10 mouse cellular contexts compared by ENCODE assay signal in the genomic region with DNA sequence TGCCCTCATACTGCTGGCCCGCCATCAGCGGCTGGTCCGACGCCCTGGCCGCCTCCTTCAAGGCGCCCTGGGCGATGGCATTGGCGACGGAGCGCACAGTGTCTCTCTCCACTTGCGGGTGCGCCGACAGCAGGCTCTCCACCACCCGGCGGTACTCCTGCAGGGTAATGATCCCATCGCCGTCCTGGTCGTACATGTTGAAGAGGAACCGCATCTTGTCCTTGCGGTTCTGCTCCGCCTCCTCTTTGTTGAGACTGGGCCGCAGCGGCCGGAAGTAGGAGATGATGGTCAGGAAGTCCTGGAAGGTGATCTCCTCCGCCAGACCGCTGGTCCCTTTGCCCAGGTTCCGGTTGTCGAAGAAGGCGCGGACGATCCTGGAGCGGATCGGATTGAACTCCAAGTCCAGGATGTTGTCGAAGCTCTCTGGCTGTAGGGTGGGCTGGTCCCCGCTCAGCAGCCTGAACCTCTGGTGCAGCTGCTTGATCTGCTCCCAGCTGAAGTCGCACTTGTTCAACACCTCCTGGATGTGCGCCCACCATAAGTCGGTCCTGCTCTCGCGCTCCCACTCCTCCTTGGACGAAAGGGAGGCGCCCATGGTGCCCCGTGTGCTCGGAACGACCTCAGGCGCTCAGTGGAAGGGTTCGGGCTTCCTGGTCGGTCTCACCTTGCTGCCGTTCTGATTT. TPM values are rescaled to one million over a fixed set of nuclear protein-coding genes. Genes with fewer than 3 reads are reported as not detected.
DNase-seq lines count a peak whose midpoint lies in the region; ATAC-seq and TF ChIP-seq lines count a peak whose summit lies in the region.
"Had no signal": no experiment of that assay in that cellular context is flagged by ENCODE, and none has a peak within 500 bp of the region (broad histone marks: within the 10 kb centered on the region; RNA-seq: fewer than 3 reads in every experiment).

A gene (minus strand): TSS at position 633 of the 683 bp plus-strand sequence.

- no peak within 1 kb of the TSS for H3K9ac ChIP-seq in hindbrain, embryonic 15.5 days
- H3K9ac ChIP-seq in hindbrain, embryonic 13.5 days = no peak within 1 kb of the TSS
- no peak within 1 kb of the TSS for H3K9ac ChIP-seq in liver, postnatal 0 days (replicated peaks)
- H3K9ac ChIP-seq in forebrain, postnatal 0 days = no peak within 1 kb of the TSS

- no peak within 1 kb of the TSS for H3K27ac ChIP-seq in hindbrain, embryonic 15.5 days (replicated peaks)
- no peak within 1 kb of the TSS for H3K27ac ChIP-seq in hindbrain, embryonic 13.5 days
- no peak within 1 kb of the TSS for H3K27ac ChIP-seq in liver, postnatal 0 days (ENCODE audit: low read depth)
- no peak within 1 kb of the TSS for H3K27ac ChIP-seq in forebrain, postnatal 0 days (ENCODE audit: low read depth, low read length)
- H3K27ac ChIP-seq: heart, adult 2 months had no signal

- TF ChIP-seq EP300 in liver, postnatal 0 days (IDR thresholded peaks at IDR 0.05; ENCODE audit: low read depth) = no peak

- DNase-seq in R1 (ENCODE audit: low read depth, low spot score) = peak; percentile 62
- DNase-seq in liver, postnatal 0 days = no peak
- DNase-seq in forebrain, postnatal 0 days = no peak
- no peak for DNase-seq in layer of hippocampus, postnatal 14 days (ENCODE audit: low spot score in 2 of 2)

- peak within 1 kb of the TSS; percentile 10; the same call in 1 of the 2 replicates for H3K4me3 ChIP-seq in hindbrain, embryonic 15.5 days
- H3K4me3 ChIP-seq in hindbrain, embryonic 13.5 days = no peak within 1 kb of the TSS
- no peak within 1 kb of the TSS for H3K4me3 ChIP-seq in liver, postnatal 0 days (ENCODE audit: low read depth, low read length)
- H3K4me3 ChIP-seq in forebrain, postnatal 0 days (ENCODE audit: low read depth, low read length) = no peak within 1 kb of the TSS
- H3K4me3 ChIP-seq: heart, adult 2 months had no signal

- H3K4me2 ChIP-seq in hindbrain, embryonic 15.5 days = peak within 1 kb of the TSS; percentile 13
- no peak within 1 kb of the TSS for H3K4me2 ChIP-seq in hindbrain, embryonic 13.5 days
- H3K4me2 ChIP-seq in liver, postnatal 0 days (ENCODE audit: low read depth, low read length) = peak within 1 kb of the TSS; percentile 1; the same call in 1 of the 2 replicates
- H3K4me2 ChIP-seq in forebrain, postnatal 0 days (ENCODE audit: low read depth) = no peak within 1 kb of the TSS

- H3K27me3 ChIP-seq in hindbrain, embryonic 15.5 days = peaks cover 13% of the 10 kb centered on the region
- peaks cover 27% of the 10 kb centered on the region for H3K27me3 ChIP-seq in hindbrain, embryonic 13.5 days
- H3K27me3 ChIP-seq in liver, postnatal 0 days (ENCODE audit: insufficient read depth, low read length) = peaks cover 18% of the 10 kb centered on the region
- H3K27me3 ChIP-seq in forebrain, postnatal 0 days (ENCODE audit: insufficient read depth, low read length) = peaks cover 13% of the 10 kb centered on the region

- no peak for ATAC-seq in hindbrain, embryonic 15.5 days (ENCODE audit: low FRiP score, low read depth)
- ATAC-seq in hindbrain, embryonic 13.5 days (ENCODE audit: low FRiP score) = no peak
- ATAC-seq in granulocyte monocyte progenitor cell, adult 5-6 weeks (replicated peaks; ENCODE audit: poor library complexity, severe bottlenecking) = peak; percentile 72
- no peak for ATAC-seq in liver, postnatal 0 days
- ATAC-seq in forebrain, postnatal 0 days = no peak
- ATAC-seq in monocyte, adult 5-6 weeks (replicated peaks; ENCODE audit: insufficient number of reproducible peaks, low FRiP score, low TSS enrichment, poor library complexity, severe bottlenecking) = no peak
- ATAC-seq: Patski had no signal

- 44% methylated on average over 49 of the region's 49 CpGs for WGBS in hindbrain, embryonic 15.5 days
- 55% methylated on average over 49 of the region's 49 CpGs for WGBS in hindbrain, embryonic 13.5 days
- WGBS in liver, postnatal 0 days (ENCODE audit: insufficient replicate concordance) = 33% methylated on average over 49 of the region's 49 CpGs
- WGBS in forebrain, postnatal 0 days = 54% methylated on average over 49 of the region's 49 CpGs

- no peaks in the 10 kb centered on the region for H3K4me1 ChIP-seq in hindbrain, embryonic 15.5 days (replicated peaks)
- H3K4me1 ChIP-seq in hindbrain, embryonic 13.5 days (replicated peaks) = no peaks in the 10 kb centered on the region
- no peaks in the 10 kb centered on the region for H3K4me1 ChIP-seq in liver, postnatal 0 days (ENCODE audit: insufficient read depth)
- no peaks in the 10 kb centered on the region for H3K4me1 ChIP-seq in forebrain, postnatal 0 days (ENCODE audit: insufficient read depth)

- H3K36me3 ChIP-seq in hindbrain, embryonic 15.5 days = no peaks in the 10 kb centered on the region
- no peaks in the 10 kb centered on the region for H3K36me3 ChIP-seq in hindbrain, embryonic 13.5 days
- H3K36me3 ChIP-seq in liver, postnatal 0 days (replicated peaks; ENCODE audit: insufficient read depth, low read length) = no peaks in the 10 kb centered on the region
- no peaks in the 10 kb centered on the region for H3K36me3 ChIP-seq in forebrain, postnatal 0 days (ENCODE audit: insufficient read depth)

- TF ChIP-seq CTCF in liver, postnatal 0 days (IDR thresholded peaks at IDR 0.05; ENCODE audit: low read depth) = no peak
- no peak for TF ChIP-seq CTCF in forebrain, postnatal 0 days (IDR thresholded peaks at IDR 0.05; ENCODE audit: low read depth)

- no peaks in the 10 kb centered on the region for H3K9me3 ChIP-seq in hindbrain, embryonic 15.5 days
- no peaks in the 10 kb centered on the region for H3K9me3 ChIP-seq in hindbrain, embryonic 13.5 days
- H3K9me3 ChIP-seq in liver, postnatal 0 days (ENCODE audit: low read length) = no peaks in the 10 kb centered on the region
- no peaks in the 10 kb centered on the region for H3K9me3 ChIP-seq in forebrain, postnatal 0 days (ENCODE audit: low read length)

RNA-seq across cellular contexts. Expression of the gene that starts here (rescaled TPM):
- polyA plus RNA-seq in hindbrain, embryonic 15.5 days (2015; fragmentation: Nextera tagmentation; extraction: Ambion mirVana) = 0.23 and 0.38 TPM in 2 replicates
- 0.19 TPM in 1 of 2 replicates, not detected in the other for polyA plus RNA-seq in hindbrain, embryonic 13.5 days (2015; fragmentation: Nextera tagmentation; extraction: Ambion mirVana)
- not detected in 2 replicates for total RNA-seq in granulocyte monocyte progenitor cell, adult 5-6 weeks (2014; fragmentation: Nextera tagmentation)
- not detected in 2 replicates for total RNA-seq in granulocyte monocyte progenitor cell, adult 5-6 weeks (2017)
- polyA plus RNA-seq in liver, postnatal 0 days (2015; fragmentation: Nextera tagmentation; extraction: Ambion mirVana) = not detected in 2 replicates
- not detected in 2 replicates for total RNA-seq in forebrain, postnatal 0 days (2014; rRNA removed)
- not detected in 2 replicates for polyA plus RNA-seq in forebrain, postnatal 0 days (2015; fragmentation: Nextera tagmentation; extraction: Ambion mirVana)
- not detected for total RNA-seq in layer of hippocampus, postnatal 14 days (2021)
- total RNA-seq in monocyte, adult 5-6 weeks (2017) = 2.3 TPM in 1 of 3 replicates, not detected in the others
- total RNA-seq: heart, adult 2 months had no signal
- polyA plus RNA-seq: Patski had no signal

Comparison
In these comparisons a context has a peak if more than half of its experiments do, and no peak if none do; other contexts are left out.
1. H3K4me2 ChIP-seq: peak in hindbrain, embryonic 15.5 days (single experiment) and liver, postnatal 0 days (single experiment); none in hindbrain, embryonic 13.5 days (single experiment) and forebrain, postnatal 0 days (single experiment).
2. Peak in ATAC-seq in granulocyte monocyte progenitor cell, adult 5-6 weeks; RNA of the gene not detected or under 1 TPM.